Mouse (Mus musculus) urinary bladder, postnatal 25 days (tissue): Measurements from ENCODE around the gene Shtn1.

Source experiments
- DNase-seq: peaks from one replicate; pipeline ENCODE4 v3.0.0; 2022; ENCODE audit warnings: low spot score

Gene Shtn1

DNA sequence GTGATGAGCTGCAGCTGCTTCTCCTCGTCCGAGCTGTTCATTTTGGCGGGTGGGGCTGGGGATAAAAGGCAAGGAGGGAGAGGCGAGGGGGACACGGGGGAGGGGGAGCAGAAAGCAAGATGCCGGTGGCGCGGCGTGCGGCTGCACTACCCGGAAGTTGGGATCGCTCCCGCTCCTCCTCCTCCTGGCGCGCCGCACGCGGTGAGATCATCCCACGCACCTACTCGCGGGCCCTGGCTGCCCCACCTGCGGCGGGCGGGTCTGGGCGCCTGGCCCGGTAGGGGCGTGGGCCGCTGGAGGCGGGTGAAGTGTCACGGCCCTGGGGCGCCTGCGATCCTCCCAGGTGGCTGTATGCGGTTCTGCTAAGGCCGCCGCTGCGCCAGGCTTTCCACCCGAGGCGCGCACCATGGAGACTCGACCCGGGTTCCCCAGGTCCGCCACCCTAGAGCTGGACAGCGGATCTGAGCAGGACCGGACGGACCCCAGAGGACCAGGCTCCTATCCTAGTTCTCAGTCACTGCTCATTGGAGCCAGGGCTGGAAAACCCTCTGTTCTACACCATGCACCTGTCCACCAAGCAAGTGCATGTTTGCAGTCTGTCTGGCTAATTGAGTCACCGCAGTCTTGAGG, at the start of gene Shtn1:
Gene Shtn1 (minus strand): TSS at position 629 of the 630 bp plus-strand sequence.
- DNase-seq: peak; percentile 49

DNA sequence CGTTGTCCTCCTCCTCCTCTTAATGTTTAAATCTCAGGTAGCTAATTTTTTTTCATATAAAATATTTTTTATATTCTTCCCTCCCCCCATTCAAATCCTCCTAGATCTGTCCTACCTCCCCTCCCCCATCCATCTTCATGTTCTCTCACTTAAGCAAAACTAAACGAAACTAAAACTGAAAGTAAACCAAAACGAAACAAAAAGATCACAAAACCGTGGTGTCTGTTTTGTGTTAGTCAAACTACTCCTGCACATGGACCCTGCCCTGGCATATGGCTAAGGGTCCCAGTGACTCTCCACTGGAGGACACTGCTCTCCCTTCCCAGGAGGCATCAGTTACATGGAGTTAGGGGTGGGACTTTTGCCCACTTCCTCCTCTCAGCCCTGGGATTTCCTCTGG, 38.3 kb upstream of the Shtn1 start:
- DNase-seq: no peak

DNA sequence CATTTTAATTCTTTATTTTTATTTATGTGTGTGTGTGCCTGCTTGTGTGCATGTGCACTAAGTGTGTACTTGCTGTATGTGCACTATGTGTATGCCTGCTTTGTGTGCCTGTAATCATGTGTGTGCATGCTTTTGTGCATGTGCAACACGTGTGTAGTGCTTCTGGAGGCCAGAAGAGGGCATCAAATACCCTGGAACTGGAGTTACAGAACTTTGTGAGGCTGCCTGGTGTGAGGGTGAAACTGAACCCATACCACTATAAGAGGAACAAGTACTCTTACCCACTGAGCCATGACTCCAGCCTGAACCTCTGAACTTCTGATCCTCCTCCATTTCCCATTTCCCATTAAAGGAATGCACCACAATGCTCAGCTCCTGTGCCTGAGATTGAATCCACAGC, 34.0 kb upstream of the Shtn1 start:
- no peak for DNase-seq

DNA sequence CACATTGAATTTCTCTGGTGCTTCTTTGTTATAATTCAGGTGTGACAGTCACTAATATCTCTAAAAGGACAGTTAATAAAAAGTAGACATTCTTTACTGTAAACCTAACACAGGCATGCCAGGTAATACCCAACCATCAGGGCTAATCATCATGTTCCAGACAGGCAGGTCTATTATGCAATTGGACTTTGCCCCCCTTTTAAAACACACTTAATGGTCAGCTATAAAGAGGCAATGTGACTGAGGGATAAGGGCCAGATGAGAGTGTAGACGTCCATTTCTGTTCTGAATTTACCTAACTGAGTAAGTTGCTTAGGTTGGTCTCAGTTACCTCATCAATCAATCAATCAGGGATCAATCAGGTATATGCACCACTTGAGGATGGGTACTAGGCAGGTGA, 22.4 kb upstream of the Shtn1 start:
- no peak for DNase-seq

DNA sequence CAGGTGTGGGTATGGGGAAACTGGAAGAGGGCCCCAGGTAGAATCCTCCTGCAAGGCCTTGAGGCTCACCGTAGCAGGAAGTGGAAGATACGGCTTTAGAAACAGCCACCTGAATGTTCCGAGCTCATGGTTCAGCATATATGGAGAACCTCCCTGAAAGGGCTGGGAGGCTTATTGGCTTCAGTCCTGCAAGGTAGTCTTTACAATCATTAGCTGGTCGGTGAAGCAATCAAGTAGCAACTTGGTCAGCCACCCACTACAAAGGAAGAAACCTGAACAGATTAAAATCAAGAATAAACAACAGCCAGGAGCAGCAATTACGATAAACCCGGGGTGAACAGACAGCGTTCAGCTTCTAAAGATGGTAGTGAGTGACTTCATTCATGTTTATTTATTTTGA, 16.4 kb upstream of the Shtn1 start:
- DNase-seq: no peak

DNA sequence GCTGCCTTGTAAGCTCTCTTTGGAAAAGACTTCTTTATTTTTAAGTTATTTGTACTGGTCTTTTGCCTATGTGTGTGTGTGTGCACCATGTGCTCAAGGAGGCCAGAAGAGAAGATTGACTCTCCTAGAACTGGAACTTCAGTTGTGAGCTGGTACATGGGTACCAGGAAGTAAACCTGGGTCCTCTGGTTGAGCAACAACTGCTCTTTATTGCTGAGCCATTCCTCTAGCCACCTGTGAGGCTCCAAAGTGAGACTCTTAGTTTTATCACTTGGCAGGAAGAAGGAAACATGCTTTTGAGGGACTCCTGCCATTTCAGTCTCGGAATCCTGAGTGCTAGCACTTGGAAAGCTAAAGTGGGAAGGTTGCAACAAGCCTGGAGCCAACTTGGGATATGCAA, 14.4 kb upstream of the Shtn1 start:
- no peak for DNase-seq

DNA sequence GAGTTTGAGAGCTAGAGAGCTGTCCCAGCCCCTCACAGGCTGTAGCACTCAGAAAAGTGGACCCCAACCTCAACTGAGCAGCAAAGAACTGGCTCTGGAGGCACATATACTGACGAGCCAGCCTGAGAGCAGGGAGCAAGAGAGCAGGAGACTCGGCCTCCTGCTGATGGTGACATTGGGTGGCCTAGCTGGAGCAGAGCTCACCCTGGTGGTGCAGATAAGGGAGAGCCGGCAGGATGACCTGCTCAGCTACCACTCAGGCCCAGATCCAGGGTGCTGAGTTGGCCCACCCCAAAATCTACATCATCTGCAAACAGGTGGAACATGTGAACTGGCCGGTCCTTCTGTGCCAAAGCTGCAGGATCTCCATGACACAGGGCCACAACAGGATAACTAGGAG, 8.4 kb upstream of the Shtn1 start:
- no peak for DNase-seq

DNA sequence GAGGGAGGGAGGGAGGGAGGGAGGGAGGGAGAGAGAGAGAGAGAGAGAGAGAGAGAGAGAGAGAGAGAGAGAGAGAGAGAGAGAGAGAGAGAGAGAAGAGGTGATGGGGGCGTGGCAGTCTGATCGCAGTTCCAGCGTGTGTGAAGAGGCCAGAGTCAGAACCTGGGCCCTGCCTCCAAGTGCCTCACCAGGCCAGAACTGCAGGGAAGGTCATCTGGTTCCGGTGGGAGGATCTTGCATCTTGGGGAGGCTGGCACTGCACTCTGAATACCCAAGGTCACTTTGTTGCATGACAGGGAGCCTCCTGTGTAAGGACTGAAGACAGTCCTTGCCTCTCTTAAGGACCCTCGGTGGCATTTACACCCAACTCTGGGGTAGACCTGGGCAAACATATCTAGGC, 231 bp upstream of the Shtn1 start:
- DNase-seq: no peak

DNA sequence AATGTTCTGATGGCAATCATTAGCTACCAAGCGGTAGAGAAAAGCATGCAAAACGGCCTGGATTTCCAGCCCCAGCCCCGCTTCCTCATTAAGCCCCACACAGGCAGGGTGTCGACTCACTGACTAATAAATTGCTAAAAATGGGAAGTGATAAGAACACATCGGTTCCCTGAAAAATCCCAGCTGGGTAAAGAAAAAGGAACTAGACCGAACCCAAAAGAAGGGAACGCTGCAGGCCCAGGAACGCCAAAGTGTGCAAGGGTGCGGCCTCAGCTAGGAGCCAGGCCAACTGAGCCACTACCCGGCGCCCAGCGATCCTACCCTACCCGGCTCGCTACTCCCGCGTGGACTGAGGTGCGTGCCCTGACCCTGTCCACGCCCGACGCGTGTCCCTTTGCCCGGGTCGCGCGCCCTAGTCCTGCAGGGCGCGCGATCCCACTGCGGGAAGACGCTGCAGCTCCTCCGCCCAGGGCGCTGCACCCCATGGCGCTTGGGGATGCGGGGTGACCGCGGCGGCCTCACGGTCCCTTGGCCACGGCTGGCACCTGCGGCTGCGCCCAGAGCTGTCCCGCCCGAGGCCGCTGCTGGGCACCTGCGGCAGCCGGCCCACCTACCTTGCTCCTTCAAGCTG, 944 bp downstream of the Shtn1 start:
- DNase-seq: no peak

DNA sequence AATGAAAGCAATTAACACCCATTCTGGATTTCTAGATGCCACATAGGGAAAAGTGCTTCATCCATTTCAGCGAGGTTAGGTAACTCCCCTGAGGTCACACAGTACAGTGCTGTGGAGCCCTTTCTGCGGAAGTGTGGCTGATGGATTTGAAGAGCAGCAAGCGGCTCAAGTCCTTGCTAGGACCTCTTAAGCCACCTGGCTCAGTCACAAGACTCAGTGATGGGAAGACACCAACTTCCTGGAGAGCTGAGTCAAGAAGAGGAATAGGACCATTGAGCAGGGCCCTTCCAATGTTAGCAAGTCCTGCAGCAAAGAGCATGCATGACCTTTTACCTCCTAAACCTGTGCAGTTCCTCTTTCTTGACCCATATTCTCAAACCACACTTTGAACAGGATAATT, 1.5 kb downstream of the Shtn1 start:
- DNase-seq: no peak

DNA sequence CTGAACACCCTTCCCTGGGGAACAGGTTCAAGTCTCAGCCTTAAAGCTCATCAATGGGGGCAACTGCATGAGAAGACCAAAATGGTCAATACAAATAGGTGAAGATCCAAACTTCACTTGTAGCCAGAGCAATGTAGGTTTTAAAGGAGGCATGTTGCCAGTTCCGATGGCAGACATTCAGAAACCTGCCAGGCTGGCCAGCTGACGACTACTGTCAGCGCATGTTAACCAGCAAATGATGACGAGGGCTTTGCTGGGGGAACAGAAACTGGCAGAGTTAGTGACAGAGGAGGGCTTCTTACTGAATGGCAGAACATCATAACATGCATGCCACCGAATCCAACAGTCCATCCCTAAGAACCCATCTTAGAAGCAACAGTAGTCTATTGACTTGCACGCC, 2.9 kb downstream of the Shtn1 start:
- DNase-seq: no peak

DNA sequence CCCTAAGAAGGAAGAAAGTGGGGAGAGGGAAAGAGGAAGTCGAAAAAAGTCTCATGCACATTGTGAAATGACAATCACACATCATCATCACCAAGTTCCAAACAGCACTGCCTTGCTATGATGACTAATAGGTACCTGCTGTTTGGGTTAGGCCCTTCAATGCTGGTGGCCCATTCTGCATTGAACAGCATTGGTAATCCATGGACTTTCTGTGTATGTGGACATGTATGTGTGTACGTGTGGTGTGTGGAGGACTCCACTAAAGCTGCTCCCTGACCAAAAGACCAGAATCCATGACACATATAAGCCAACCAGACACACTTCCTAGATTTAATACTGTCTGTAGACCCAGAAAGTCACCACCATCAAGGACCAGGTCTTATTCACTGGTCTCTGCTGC, 3.9 kb downstream of the Shtn1 start:
- no peak for DNase-seq

DNA sequence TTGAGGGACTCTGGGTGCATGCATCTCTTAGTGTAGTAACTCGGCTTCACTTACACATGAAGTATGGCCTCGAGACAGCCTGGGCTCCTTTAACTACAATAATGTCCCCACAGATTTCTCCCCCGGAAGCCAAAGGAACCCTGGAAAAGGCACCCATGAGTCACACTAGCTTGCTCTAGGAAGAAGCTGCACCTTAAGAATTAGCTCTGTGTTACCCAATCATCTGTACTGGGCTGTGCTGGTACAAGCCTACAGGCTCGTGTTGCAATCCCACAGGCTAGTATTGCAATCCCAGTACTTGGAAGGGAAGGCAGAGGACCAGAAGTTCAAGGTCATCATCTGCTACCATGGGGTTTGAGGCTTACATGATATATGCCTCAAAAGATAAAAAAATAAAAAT, 4.5 kb downstream of the Shtn1 start:
- DNase-seq: no peak

DNA sequence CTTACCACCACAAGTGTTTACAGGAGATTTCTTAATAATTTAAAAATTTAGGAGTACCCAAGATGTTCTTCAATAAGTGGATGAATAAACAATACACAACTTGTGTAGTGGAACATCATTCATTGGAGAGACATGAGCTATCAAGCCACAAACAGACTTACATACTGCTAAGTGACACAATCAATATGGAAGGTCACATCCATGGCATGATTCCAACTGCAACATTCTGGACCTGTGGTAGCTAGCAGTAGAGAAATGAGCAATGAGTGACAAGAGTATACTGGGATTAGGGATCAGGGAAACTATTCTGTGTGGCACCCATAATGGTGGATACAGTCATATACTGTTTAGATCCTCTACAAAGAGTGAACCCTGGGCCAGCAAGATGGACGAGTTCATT, 8.2 kb downstream of the Shtn1 start:
- DNase-seq: no peak

DNA sequence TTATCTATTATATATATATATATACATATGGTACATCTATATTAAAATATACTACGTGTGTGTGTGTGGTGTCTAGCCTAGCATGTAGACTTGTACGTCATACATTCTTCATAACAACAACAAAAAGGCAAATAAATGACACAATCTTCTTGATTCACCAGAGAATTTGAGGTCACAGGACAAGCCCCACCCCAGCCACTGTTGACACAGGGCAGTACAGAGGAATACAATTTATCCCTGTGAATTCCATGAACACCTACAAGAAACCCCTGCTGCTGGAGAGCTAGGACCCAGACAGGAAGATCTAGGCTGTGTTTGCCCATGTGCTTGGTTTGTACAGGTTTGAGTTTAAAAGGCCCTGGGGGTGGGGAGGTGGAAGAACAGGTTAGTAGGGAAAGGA, 9.2 kb downstream of the Shtn1 start:
- no peak for DNase-seq

DNA sequence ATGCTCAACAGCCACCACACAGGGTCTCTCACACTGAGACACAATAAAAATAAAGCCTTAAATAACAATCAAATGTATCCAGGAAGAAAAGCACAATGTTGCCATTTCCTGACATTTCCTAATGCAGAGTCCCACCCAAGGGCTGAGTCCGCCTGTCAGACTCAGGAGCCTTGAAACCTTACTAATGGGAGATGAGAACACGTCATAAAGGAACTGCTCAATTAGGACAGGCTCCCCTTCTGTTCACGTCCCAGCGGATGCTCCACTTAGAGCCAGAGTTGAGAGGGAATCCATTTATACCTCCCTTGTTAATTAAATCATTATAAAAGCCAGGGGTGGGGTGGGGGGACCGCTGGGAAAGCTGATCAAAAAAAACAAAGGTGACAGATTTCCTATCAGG, 9.8 kb downstream of the Shtn1 start:
- DNase-seq: no peak

DNA sequence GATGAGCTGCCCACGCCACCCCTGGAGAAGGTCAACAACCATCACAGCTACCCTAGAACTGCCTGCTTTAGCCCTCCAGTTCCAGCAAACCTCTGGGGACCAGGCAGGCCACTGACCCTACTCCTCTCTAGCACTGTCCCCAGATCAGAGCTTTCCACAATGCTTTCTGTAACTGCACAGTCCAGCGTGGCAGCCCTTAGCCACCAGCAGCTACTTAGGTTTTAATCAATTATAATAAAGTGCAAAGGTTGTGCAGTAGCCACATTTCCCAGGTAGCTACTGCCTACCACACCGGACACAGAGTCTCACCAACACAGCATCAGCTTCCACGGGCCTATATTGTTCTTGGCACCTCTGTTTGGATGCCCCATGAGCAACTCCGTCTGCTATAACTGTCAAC, 11.3 kb downstream of the Shtn1 start:
- no peak for DNase-seq

DNA sequence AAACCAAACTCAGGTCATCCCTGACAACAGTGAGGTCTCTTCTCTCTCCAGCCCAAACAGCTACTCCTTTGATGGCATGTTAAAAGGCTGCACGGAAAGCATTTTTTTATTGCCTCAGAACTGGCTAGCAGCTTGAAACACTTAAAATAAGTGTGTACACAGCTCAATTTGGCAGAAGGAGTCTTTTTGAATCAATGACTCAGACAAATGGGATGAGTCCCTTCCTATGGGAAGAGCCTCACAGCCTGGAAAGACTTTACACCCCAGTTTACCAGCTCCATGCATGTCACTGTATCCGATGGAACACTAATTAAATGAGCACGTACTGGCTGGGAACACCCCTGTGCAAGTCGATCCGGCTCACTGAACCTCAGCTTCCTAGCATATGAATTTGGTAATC, 12.3 kb downstream of the Shtn1 start:
- no peak for DNase-seq

DNA sequence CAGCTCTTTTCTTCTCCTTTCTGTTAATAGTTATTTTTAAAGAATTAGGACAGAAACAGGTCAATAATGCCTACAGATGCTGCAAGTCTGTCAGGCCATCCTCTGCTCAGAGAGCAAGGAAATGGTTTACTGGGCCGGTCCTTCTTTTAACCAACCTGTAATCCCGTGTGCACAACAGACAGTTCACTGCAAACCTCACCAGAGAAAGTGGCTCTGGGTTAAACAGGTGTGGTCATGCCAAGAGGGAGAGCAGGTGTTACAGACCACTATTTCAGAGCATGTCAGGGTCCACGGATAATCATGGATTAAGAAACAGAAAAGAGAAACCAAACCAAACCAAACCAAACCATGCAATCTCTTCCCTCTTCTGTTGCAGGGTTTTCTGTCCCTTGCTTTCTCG, 17.8 kb downstream of the Shtn1 start:
- DNase-seq: no peak

DNA sequence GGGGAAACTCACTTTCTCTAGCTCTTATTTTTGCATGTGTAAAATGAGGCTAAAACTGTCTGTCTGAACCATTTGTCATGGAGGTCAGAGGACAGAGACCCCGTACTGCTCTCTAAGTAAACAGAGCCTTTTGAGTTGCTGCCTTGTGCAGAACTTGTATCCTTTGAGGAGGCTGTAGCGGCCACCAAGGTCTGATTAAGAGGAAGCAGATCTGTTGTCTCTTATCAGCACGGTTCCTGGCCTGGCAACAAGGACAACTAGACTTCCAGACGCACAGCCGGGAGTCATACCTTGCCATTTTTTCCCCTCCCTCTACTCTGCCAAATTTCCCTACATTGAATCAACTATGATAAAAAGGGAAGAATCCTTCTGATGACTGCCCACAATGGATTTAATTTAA, 18.5 kb downstream of the Shtn1 start:
- no peak for DNase-seq

DNA sequence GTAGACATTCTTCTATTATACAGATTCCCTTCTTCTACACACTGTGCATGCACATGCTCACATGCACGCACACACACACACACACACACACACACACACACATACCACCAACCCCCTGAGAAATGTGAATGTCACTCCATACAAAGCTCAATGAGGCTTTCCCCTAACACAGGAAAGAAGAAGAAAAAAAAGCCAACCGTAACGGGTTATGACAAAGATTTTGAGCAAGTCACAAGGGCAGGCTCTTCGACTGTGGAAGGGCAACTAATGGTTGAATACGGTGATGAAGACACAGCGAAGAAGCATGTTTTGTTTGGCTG, 21.3 kb downstream of the Shtn1 start:
- no peak for DNase-seq

DNA sequence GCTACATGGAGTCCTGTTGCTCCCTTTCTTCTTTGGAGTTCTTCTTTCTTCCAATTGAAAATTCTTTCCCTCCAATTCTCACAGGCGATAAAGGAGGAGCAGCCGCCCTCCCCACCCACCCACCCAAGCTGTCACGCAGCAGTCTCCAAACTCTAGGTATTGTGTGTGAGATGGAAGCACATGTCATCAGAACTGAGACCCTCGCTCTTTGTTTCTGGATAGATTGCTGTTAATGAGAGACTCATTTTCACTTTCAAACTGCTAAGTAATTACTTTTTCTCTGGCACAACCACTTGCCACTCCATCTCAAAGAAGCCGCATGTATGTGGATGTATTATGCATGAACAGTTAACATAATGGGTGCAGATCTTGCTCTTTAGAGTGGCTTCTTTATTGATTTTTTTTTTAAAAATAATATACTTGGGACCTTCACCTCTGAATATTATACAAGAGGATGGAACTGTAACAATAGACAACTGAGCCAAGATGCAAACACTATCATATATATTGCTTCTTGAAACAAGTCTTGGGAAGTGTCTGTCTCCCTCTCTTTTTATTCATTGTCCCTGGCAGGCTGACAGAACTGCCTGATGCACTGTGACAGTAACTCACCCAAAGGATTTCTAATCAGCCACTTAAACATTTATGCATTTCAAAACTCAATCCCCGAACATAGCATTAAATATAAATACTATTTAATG, 21.8 kb downstream of the Shtn1 start:
- no peak for DNase-seq

DNA sequence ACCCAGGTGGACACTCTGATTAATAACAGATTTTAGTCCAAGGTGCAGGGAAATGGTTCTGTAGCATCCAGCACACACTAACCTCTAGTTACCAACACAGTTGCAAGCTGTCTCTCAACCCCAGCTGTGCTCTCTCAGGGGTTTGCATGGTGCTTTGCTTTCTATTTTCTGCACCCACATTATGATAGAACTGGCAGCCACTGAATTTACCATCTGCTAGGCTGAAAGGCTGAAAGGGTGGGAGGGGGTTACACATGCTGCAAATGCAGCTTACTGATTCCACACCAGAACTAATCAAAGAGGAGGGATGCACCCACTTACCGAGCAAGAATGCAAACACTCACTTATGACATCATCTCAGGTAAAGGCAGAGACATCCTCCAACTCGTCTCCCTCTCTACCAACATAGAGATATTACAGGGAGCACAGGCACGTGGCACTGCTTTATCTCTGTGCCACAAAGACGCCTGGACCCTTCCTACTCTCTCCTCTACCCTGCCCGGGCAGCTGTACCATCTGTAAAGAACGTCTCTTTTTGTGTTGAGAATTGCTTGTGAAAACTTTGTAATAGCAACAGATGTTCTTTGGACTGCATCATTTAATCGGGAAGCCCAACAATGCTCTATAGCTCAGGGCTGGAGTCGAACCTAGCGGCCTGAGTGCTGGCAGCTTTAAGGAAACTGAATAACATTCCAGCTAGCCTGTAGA, 23.0 kb downstream of the Shtn1 start:
- DNase-seq: no peak
